Mouse (Mus musculus) brain, embryonic 18.5 days (tissue): ENCODE data around the gene Usmg5.
"Not testable (repeated sequence)": the region's sequence is repeated elsewhere in the genome, so short reads cannot be mapped to it uniquely, and the experiment has no call there.

Source experiments
- DNase-seq: peaks from one replicate; pipeline ENCODE4 v3.0.0-alpha.2; 2012; ENCODE audit warnings: low read depth, low spot score

Gene Usmg5

GRCm38 (mm10) chr19:47090550-47091156 lies at the start of gene Usmg5, which contains the start of gene Pdcd11:
TSS of gene Usmg5 (minus strand) at chr19:47090647.
TSS of gene Pdcd11 (plus strand) at chr19:47090768.
- DNase-seq: peak; percentile 92

GRCm38 (mm10) chr19:47139611-47140010 lies 49.2 kb upstream of the Usmg5 start:
- DNase-seq: not testable (repeated sequence)

- no peak for DNase-seq
Measured at GRCm38 (mm10) chr19:47137771-47138421, 47.4 kb upstream of the Usmg5 start, which contains the start of gene Calhm2. TSS of gene Calhm2 (minus strand) at chr19:47138294.

GRCm38 (mm10) chr19:47137051-47137581 lies 46.7 kb upstream of the Usmg5 start:
- no peak for DNase-seq

GRCm38 (mm10) chr19:47136170-47136569 lies 45.7 kb upstream of the Usmg5 start:
- no peak for DNase-seq

GRCm38 (mm10) chr19:47135568-47135967 lies 45.1 kb upstream of the Usmg5 start:
- no peak for DNase-seq

GRCm38 (mm10) chr19:47133161-47133560 lies 42.7 kb upstream of the Usmg5 start:
- DNase-seq: no peak

- DNase-seq: no peak
Measured at GRCm38 (mm10) chr19:47130551-47131125, 40.2 kb upstream of the Usmg5 start.

GRCm38 (mm10) chr19:47128835-47129234 lies 38.4 kb upstream of the Usmg5 start:
- no peak for DNase-seq

GRCm38 (mm10) chr19:47128164-47128563 lies 37.7 kb upstream of the Usmg5 start:
- no peak for DNase-seq

- no peak for DNase-seq
Measured at GRCm38 (mm10) chr19:47122802-47123201, 32.4 kb upstream of the Usmg5 start.

GRCm38 (mm10) chr19:47121054-47121453 lies 30.6 kb upstream of the Usmg5 start:
- DNase-seq: no peak

GRCm38 (mm10) chr19:47118634-47119033 lies 28.2 kb upstream of the Usmg5 start:
- DNase-seq: no peak

GRCm38 (mm10) chr19:47104641-47105271 lies 14.3 kb upstream of the Usmg5 start:
- DNase-seq: no peak

GRCm38 (mm10) chr19:47101080-47101479 lies 10.6 kb upstream of the Usmg5 start:
- DNase-seq: no peak

- no peak for DNase-seq
Measured at GRCm38 (mm10) chr19:47089718-47090525, 525 bp downstream of the Usmg5 start.

- DNase-seq: no peak
Measured at GRCm38 (mm10) chr19:47088226-47088625, 2.2 kb downstream of the Usmg5 start.

- peak; percentile 58 for DNase-seq
Measured at GRCm38 (mm10) chr19:47067924-47068611, 22.4 kb downstream of the Usmg5 start.

- peak; percentile 92 for DNase-seq
Measured at GRCm38 (mm10) chr19:47067096-47067882, 23.2 kb downstream of the Usmg5 start, which contains the start of gene Taf5. TSS of gene Taf5 (plus strand) at chr19:47067746.

GRCm38 (mm10) chr19:47065860-47066259 lies 24.6 kb downstream of the Usmg5 start:
- no peak for DNase-seq
